Mouse (Mus musculus) CH12.LX (cell line): Measurements from ENCODE around the gene Tmem174. TPM values are rescaled to one million over a fixed set of nuclear protein-coding genes. Genes with fewer than 3 reads are reported as not detected.

Experiments used
- DNase-seq: peaks from one replicate; pipeline ENCODE4 v3.0.0-alpha.2; 2013; ENCODE audit errors: extremely low read depth
- H3K27ac ChIP-seq: 2 replicates; pipeline ENCODE4 v1.5.1; 2012; ENCODE audit warnings: low read depth, mild to moderate bottlenecking, control low read depth, moderate library complexity; ENCODE audit not compliant: insufficient read depth
- H3K27me3 ChIP-seq: replicated peaks from 2 replicates; pipeline ENCODE3; 2012; ENCODE audit warnings: inconsistent platforms
- H3K36me3 ChIP-seq, 2 experiments: replicated peaks in 1 of 2; 2 replicates each; pipeline versions ENCODE3 to v1.6.1; 2012; ENCODE audit warnings: inconsistent platforms in 1 of 2, low read length in 1 of 2, mild to moderate bottlenecking in 1 of 2, mixed read lengths in 1 of 2, moderate library complexity in 1 of 2; ENCODE audit not compliant: control insufficient read depth in 1 of 2, insufficient read depth in 1 of 2
- H3K4me1 ChIP-seq, 2 experiments: 2 replicates each; pipeline ENCODE4 v1.6.1; 2012; ENCODE audit warnings: inconsistent platforms in 1 of 2, moderate library complexity in 1 of 2; ENCODE audit not compliant: insufficient read depth in 2 of 2, control insufficient read depth in 1 of 2
- H3K4me2 ChIP-seq: 2 replicates; pipeline ENCODE4 v1.6.1; 2012; ENCODE audit warnings: low read depth, mild to moderate bottlenecking, control low read depth; ENCODE audit not compliant: poor library complexity, insufficient read depth, severe bottlenecking
- H3K4me3 ChIP-seq, 3 experiments: fragments of 150-350 bp in 1 of 3; sonication (generic) in 1 of 3; replicated peaks in 1 of 3; 2 replicates each; pipeline versions ENCODE3 to v1.5.1; 2011 to 2012; ENCODE audit warnings: low read depth in 2 of 3, low read length in 2 of 3, mild to moderate bottlenecking in 2 of 3, moderate library complexity in 2 of 3, control low read depth in 1 of 3, improper control_type of control experiment in 1 of 3, inconsistent platforms in 1 of 3, mixed read lengths in 1 of 3; ENCODE audit not compliant: poor library complexity in 1 of 3
- H3K79me2 ChIP-seq: replicated peaks from 2 replicates; pipeline ENCODE4 v1.6.1; 2012; ENCODE audit warnings: mild to moderate bottlenecking, moderate library complexity; ENCODE audit not compliant: control insufficient read depth, poor library complexity, insufficient read depth, severe bottlenecking; ENCODE audit errors: extremely low read depth
- H3K9ac ChIP-seq: 2 replicates; pipeline ENCODE4 v1.6.1; 2012; ENCODE audit warnings: low read depth, mild to moderate bottlenecking, control low read depth, moderate library complexity; ENCODE audit not compliant: insufficient read depth
- H3K9me3 ChIP-seq: replicated peaks from 2 replicates; pipeline ENCODE3; 2012; ENCODE audit warnings: low read length, inconsistent platforms, mixed read lengths
- BHLHE40 ChIP-seq: IDR thresholded peaks from 2 replicates; pipeline ENCODE4 v1.6.1; 2011; ENCODE audit warnings: mild to moderate bottlenecking, low read depth, low read length, improper control_type of control experiment
- CHD1 ChIP-seq: IDR thresholded peaks from 2 replicates; pipeline ENCODE4 v1.6.1; 2012; ENCODE audit warnings: low read depth, low read length, improper control_type of control experiment, inconsistent platforms
- CHD2 ChIP-seq: IDR thresholded peaks from 2 replicates; pipeline ENCODE4 v1.6.1; 2011; ENCODE audit warnings: low read length, improper control_type of control experiment
- CTCF ChIP-seq, 2 experiments: IDR thresholded peaks in 1 of 2; conservative IDR thresholded peaks in 1 of 2; 2 replicates each; pipeline ENCODE4 v1.5.1; 2011 to 2012; ENCODE audit warnings: low read depth in 2 of 2, low read length in 2 of 2, improper control_type of control experiment in 1 of 2, inconsistent platforms in 1 of 2, mild to moderate bottlenecking in 1 of 2, moderate library complexity in 1 of 2
- E2F4 ChIP-seq: IDR thresholded peaks from 2 replicates; pipeline ENCODE4 v1.6.1; 2011; ENCODE audit warnings: low read depth, low read length, improper control_type of control experiment; ENCODE audit not compliant: insufficient replicate concordance
- GABPA ChIP-seq: IDR thresholded peaks from 2 replicates; pipeline ENCODE4 v1.6.1; 2012; ENCODE audit warnings: low read depth, low read length, improper control_type of control experiment, inconsistent platforms; ENCODE audit not compliant: insufficient replicate concordance
- HCFC1 ChIP-seq: IDR thresholded peaks from 2 replicates; pipeline ENCODE4 v1.6.1; 2012; ENCODE audit warnings: low read depth, mild to moderate bottlenecking, inconsistent platforms, low read length, improper control_type of control experiment
- JUN ChIP-seq: IDR thresholded peaks from 2 replicates; pipeline ENCODE4 v1.6.1; 2011; ENCODE audit warnings: low read depth, mild to moderate bottlenecking, low read length, improper control_type of control experiment, moderate library complexity; ENCODE audit not compliant: insufficient read depth
- JUND ChIP-seq: conservative IDR thresholded peaks from 2 replicates; pipeline ENCODE4 v1.6.1; 2011; ENCODE audit warnings: low read depth, low read length, improper control_type of control experiment
- MAX ChIP-seq: IDR thresholded peaks from 2 replicates; pipeline ENCODE4 v1.6.1; 2011; ENCODE audit warnings: low read length, improper control_type of control experiment
- MEF2A ChIP-seq: IDR thresholded peaks from 2 replicates; pipeline ENCODE4 v1.6.1; 2014; ENCODE audit warnings: low read depth, mild to moderate bottlenecking, inconsistent platforms, low read length, improper control_type of control experiment, borderline replicate concordance
- MXI1 ChIP-seq: IDR thresholded peaks from 2 replicates; pipeline ENCODE4 v1.6.1; 2011; ENCODE audit warnings: mild to moderate bottlenecking, low read depth, low read length, improper control_type of control experiment
- NRF1 ChIP-seq: IDR thresholded peaks from 2 replicates; pipeline ENCODE4 v1.6.1; 2014; ENCODE audit warnings: low read depth, mild to moderate bottlenecking, inconsistent platforms, low read length, improper control_type of control experiment, moderate library complexity
- PAX5 ChIP-seq: IDR thresholded peaks from 2 replicates; pipeline ENCODE4 v1.6.1; 2012; ENCODE audit warnings: low read length, inconsistent platforms, mixed read lengths
- POLR2A ChIP-seq: IDR thresholded peaks from 2 replicates; pipeline ENCODE4 v1.6.1; 2011; ENCODE audit warnings: low read depth, mild to moderate bottlenecking, improper control_type of control experiment, low read length
- SIN3A ChIP-seq: IDR thresholded peaks from 2 replicates; pipeline ENCODE4 v1.6.1; 2012; ENCODE audit warnings: low read length, improper control_type of control experiment, inconsistent platforms
- TBP ChIP-seq: conservative IDR thresholded peaks from 2 replicates; pipeline ENCODE4 v1.6.1; 2011; ENCODE audit warnings: low read depth, low read length, improper control_type of control experiment
- UBTF ChIP-seq: IDR thresholded peaks from 2 replicates; pipeline ENCODE4 v1.6.1; 2012; ENCODE audit warnings: low read depth, mild to moderate bottlenecking, inconsistent platforms, low read length, improper control_type of control experiment, moderate library complexity
- USF1 ChIP-seq: IDR thresholded peaks from 2 replicates; pipeline ENCODE4 v1.6.1; 2014; ENCODE audit warnings: low read depth, mild to moderate bottlenecking, inconsistent platforms, low read length, improper control_type of control experiment
- ZC3H11A ChIP-seq: IDR thresholded peaks from 2 replicates; pipeline ENCODE4 v1.6.1; 2012; ENCODE audit warnings: low read depth, mild to moderate bottlenecking, inconsistent platforms, low read length, improper control_type of control experiment
- ZMIZ1 ChIP-seq: IDR thresholded peaks from 2 replicates; pipeline ENCODE4 v1.6.1; 2012; ENCODE audit warnings: low read depth, mild to moderate bottlenecking, inconsistent platforms, low read length, improper control_type of control experiment
- ZNF384 ChIP-seq: IDR thresholded peaks from 2 replicates; pipeline ENCODE4 v1.6.1; 2012; ENCODE audit warnings: low read depth, low read length, improper control_type of control experiment, inconsistent platforms
- dilution Hi-C: fragments of 300-500 bp; cut with MboI; formaldehyde crosslinking; loops from 2 replicates; pipeline ENCODE4 v1.14.3; 2020; ENCODE audit warnings: low sequenced_read_pairs; ENCODE audit not compliant: extremely low pct_unique_long_range_greater_than_20kb, extremely low pct_ligation_motif_present
- in situ Hi-C: fragments of 300-500 bp; cut with MboI; formaldehyde crosslinking; loops from 3 replicates; pipeline ENCODE4 v1.14.3; 2019; ENCODE audit warnings: low sequenced_read_pairs, low pct_ligation_motif_present, low pct_unique_long_range_greater_than_20kb, mixed read lengths
- polyA plus RNA-seq: library from polyadenylated mRNA; unstranded; fragments of >175 nt; gene quantifications from 2 replicates; pipeline ENCODE4 v1.2.1, GENCODE M21; 2012; ENCODE audit warnings: low read depth; ENCODE audit not compliant: insufficient read length
- total RNA-seq, 2 experiments: library from RNA; depleted of rRNA; stranded (reverse); fragments of 300-350 nt in 1 of 2; fragments of >200 nt in 1 of 2; gene quantifications; 2 replicates each; pipeline ENCODE4 v1.2.3; 2012 to 2014

The Tmem174 gene
- total and polyA plus RNA-seq, 3 experiments, result not detected

- Histone ChIP-seq H3K27ac (no peak overlapping the region), H3K4me3 (no peak overlapping the region), H3K9me3 (no peaks in the 10 kb centered on the region), H3K4me2 (no peak overlapping the region), H3K9ac (no peak overlapping the region), H3K79me2 (no peaks in the 10 kb centered on the region), H3K4me1 (no peaks in the 10 kb centered on the region), H3K36me3 (no peaks in the 10 kb centered on the region), H3K27me3 (no peaks in the 10 kb centered on the region)
- no peak for TF ChIP-seq CHD1
- no peak for TF ChIP-seq GABPA
- TF ChIP-seq CTCF (conservative IDR thresholded peaks at IDR 0.05 in 1 of 2, IDR thresholded peaks at IDR 0.05 in 1 of 2; ENCODE audit: low read depth in 2 of 2, low read length in 2 of 2), result peak; percentile 19 to 46; a peak in 2 of 4 replicates
- dilution Hi-C loops (no loop called here), in situ Hi-C loops (no loop called here)
- DNase-seq, result no peak
Observed at GRCm38 (mm10) chr13:98596746-98597145, 40.5 kb downstream of the Tmem174 start.

DNA sequence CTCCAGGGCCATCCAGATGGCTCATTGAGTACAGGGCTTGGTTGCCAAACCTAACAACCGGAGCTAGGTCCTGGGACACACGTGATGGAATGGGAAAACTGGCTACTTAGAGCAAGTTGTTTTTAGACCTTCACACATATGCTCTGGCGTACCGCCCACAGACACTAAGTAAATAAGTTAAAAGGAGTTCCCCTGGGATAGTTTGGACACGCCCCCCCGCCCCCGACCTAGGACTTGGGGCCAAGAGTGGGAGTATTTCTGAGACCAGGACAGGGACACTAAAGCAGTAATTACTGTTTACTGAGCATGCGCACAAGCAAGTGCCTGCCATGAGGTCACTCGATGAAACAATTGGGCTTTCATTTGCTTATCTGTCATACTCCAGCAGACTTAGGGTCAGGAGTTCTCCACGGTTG lies 42.5 kb downstream of the Tmem174 start:
- DNase-seq, result no peak
- H3K36me3 ChIP-seq, result no peaks in the 10 kb centered on the region
- H3K4me2 ChIP-seq, result no peak overlapping the region
- H3K4me1 ChIP-seq, result no peaks in the 10 kb centered on the region
- no peak overlapping the region for H3K9ac ChIP-seq
- dilution Hi-C loops, result no loop called here
- no peaks in the 10 kb centered on the region for H3K79me2 ChIP-seq
- TF ChIP-seq HCFC1, result no peak
- in situ Hi-C loops, result no loop called here
- H3K27ac ChIP-seq, result no peak overlapping the region
- H3K27me3 ChIP-seq, result no peaks in the 10 kb centered on the region
- no peaks in the 10 kb centered on the region for H3K9me3 ChIP-seq
- no peak overlapping the region for H3K4me3 ChIP-seq

- DNase-seq, result no peak
- in situ Hi-C loops, result no loop called here
- no peak overlapping the region for H3K4me3 ChIP-seq
- dilution Hi-C loops, result no loop called here
- H3K9me3 ChIP-seq, result no peaks in the 10 kb centered on the region
- no peak overlapping the region for H3K9ac ChIP-seq
- TF ChIP-seq POLR2A (no peak), E2F4 (no peak), ZC3H11A (no peak), JUND (no peak), SIN3A (no peak), NRF1 (no peak), TBP (no peak), MAX (no peak), JUN (no peak), MEF2A (no peak), UBTF (no peak), ZNF384 (no peak), BHLHE40 (no peak), CHD2 (no peak), ZMIZ1 (no peak), PAX5 (no peak), MXI1 (no peak), CTCF (conservative IDR thresholded peaks at IDR 0.05 in 1 of 2, IDR thresholded peaks at IDR 0.05 in 1 of 2; ENCODE audit: low read depth in 2 of 2, low read length in 2 of 2) (no peak), USF1 (no peak), GABPA (no peak)
- peaks cover 0 to 6% of the 10 kb centered on the region in 2 experiments; a peak in 2 of 4 replicates for H3K4me1 ChIP-seq
- H3K4me2 ChIP-seq, result no peak overlapping the region
- H3K27me3 ChIP-seq, result peaks cover 2% of the 10 kb centered on the region
- H3K36me3 ChIP-seq, result no peaks in the 10 kb centered on the region
- H3K79me2 ChIP-seq, result no peaks in the 10 kb centered on the region
- H3K27ac ChIP-seq, result no peak overlapping the region
Observed at GRCm38 (mm10) chr13:98593938-98594539, 43.2 kb downstream of the Tmem174 start.
